Mouse (Mus musculus): ENCODE results near the gene Rps23.

GRCm38 (mm10) chr13:90922751-90923612 lies at the start of gene Rps23:
- TF ChIP-seq CTCF (IDR thresholded peaks at IDR 0.05; ENCODE audit: borderline replicate concordance, insufficient read depth, low read depth, low read length) (no peak), POLR2A (IDR thresholded peaks at IDR 0.05; ENCODE audit: borderline replicate concordance, insufficient read depth, low read length) (peak; percentile 68; the same call in 1 of the 2 replicates)
